Mouse (Mus musculus) lung, embryonic 15.5 days (tissue): ENCODE results near the gene Cacna2d2. TPM values are rescaled to one million over a fixed set of nuclear protein-coding genes. Genes with fewer than 3 reads are reported as not detected.

Experiments used
- ATAC-seq: fragments of 200-750 bp; cut with Nextera tagmentation; 2 replicates; pipeline ENCODE4 v1.8.0; 2017; ENCODE audit warnings: moderate number of reproducible peaks, borderline replicate concordance; ENCODE audit not compliant: low FRiP score, low TSS enrichment; ENCODE audit errors: extremely low read depth
- H3K27ac ChIP-seq: fragments of 300-500 bp; sonication (generic); 2 replicates; pipeline ENCODE4 v1.5.1; 2015; ENCODE audit warnings: moderate library complexity, mild to moderate bottlenecking, inconsistent platforms
- H3K27me3 ChIP-seq: fragments of 300-500 bp; sonication (generic); 2 replicates; pipeline ENCODE4 v1.6.1; 2015; ENCODE audit warnings: inconsistent platforms
- H3K36me3 ChIP-seq: fragments of 300-500 bp; sonication (generic); 2 replicates; pipeline ENCODE4 v1.6.1; 2015; ENCODE audit warnings: inconsistent platforms
- H3K4me1 ChIP-seq: fragments of 300-500 bp; sonication (generic); 2 replicates; pipeline ENCODE4 v1.6.1; 2015; ENCODE audit warnings: inconsistent platforms
- H3K4me2 ChIP-seq: fragments of 300-500 bp; sonication (generic); 2 replicates; pipeline ENCODE4 v1.6.1; 2015; ENCODE audit warnings: inconsistent platforms, mild to moderate bottlenecking, moderate library complexity
- H3K4me3 ChIP-seq: fragments of 300-500 bp; sonication (generic); 2 replicates; pipeline ENCODE4 v1.5.1; 2015; ENCODE audit warnings: mild to moderate bottlenecking, inconsistent platforms
- H3K9ac ChIP-seq: fragments of 300-500 bp; sonication (generic); 2 replicates; pipeline ENCODE4 v1.6.1; 2015; ENCODE audit warnings: inconsistent platforms
- H3K9me3 ChIP-seq: fragments of 300-500 bp; sonication (generic); 2 replicates; pipeline ENCODE4 v1.6.1; 2016; ENCODE audit warnings: inconsistent platforms
- WGBS: fragments of 180-500 bp; shearing (Covaris S2); methylation state at CpG from one replicate; pipeline ENCODE4 v1.1.7; 2015; 5-methylcytosine and 5-hydroxymethylcytosine counted together
- polyA plus RNA-seq: library from polyadenylated mRNA; unstranded; fragments of >200 nt; fragmentation: Nextera tagmentation; extraction: Ambion mirVana; gene quantifications from 2 replicates; pipeline ENCODE4 v1.2.1, GENCODE M21; 2015

Gene Cacna2d2
- polyA plus RNA-seq, 1 experiment from 2014 or later, result 0.42 TPM

DNA sequence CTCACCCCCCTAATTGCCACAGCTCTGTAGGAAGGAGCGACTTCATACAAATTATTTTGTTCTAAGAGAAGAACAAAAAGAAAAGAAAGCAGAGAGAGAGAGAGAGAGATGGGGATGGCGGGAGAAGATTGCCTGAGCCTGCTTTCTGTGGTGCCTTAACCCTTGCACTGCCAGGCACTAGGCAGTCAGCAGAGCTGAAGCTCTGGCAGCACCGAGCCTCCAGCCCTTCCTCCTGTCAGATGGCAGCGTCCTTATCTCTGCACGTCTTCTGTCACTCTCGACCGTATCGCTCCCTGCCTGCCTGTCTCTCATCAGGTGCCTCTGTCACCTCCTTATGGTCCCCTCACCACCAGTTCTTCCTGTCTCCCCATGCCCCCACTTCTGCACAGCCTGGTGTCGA is 64.7 kb downstream of the Cacna2d2 start:
- ATAC-seq, result no peak
- H3K4me1 ChIP-seq, result no peaks in the 10 kb centered on the region
- no peak overlapping the region for H3K4me2 ChIP-seq
- H3K9me3 ChIP-seq, result no peaks in the 10 kb centered on the region
- H3K9ac ChIP-seq, result no peak overlapping the region
- H3K27me3 ChIP-seq, result peaks cover 6% of the 10 kb centered on the region
- no peak overlapping the region for H3K4me3 ChIP-seq
- no peak overlapping the region for H3K27ac ChIP-seq
- no peaks in the 10 kb centered on the region for H3K36me3 ChIP-seq
- WGBS, result 14% methylated on average over 9 of the region's 9 CpGs

DNA sequence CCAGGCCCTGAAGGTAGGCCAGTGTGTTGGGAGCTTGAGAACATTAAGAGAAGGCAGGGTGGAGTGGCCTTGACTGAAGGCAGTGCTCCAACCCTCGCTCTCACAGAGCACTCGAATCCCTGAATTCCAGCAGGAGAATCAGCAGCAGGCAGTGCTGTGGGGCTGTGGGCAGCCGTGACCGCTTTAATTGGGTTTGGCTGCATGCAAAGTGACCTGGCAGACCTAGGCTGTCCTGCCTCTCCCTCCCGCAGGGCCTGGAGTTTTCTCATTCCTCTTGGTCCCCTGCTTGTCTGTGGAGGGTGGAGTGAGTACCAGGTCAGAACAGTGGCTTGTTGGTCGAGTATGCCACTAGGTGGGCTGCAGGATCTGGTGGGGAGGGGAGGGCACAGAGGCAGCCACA is 66.2 kb downstream of the Cacna2d2 start:
- Histone ChIP-seq H3K4me3 (no peak overlapping the region), H3K36me3 (no peaks in the 10 kb centered on the region), H3K27ac (no peak overlapping the region), H3K9ac (no peak overlapping the region), H3K4me1 (no peaks in the 10 kb centered on the region), H3K4me2 (no peak overlapping the region), H3K27me3 (peaks cover 6% of the 10 kb centered on the region), H3K9me3 (no peaks in the 10 kb centered on the region)
- WGBS, result 31% methylated on average over 6 of the region's 6 CpGs
- ATAC-seq, result no peak

DNA sequence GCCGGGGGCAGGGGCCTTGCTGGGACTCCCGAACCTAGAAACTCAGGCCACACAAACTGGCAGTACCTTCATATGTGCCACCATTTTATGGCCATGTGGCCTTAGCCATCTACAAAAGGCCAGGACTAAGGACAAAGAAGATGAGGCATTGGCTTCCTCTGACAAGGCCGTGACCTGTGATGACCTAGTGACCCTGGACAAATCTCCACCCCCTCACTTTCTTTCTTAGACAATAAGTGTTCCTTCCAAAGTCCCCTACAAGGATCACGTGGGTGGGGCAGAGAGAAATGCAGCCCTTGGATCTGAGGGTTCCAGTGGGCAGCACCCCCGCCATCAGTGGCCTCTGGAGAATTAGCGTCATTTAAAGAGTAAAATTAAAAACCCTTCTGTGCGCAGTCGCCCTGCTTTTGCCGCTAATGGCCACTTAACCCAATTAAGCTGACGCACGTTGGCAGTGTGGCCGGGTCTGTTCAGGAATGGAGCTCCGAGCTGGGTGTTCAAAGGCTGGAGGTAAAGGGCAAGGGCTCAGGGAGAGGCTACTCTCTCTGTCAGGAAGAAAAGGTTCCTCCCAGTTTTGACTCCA is 69.9 kb downstream of the Cacna2d2 start:
- Histone ChIP-seq H3K9ac (no peak overlapping the region), H3K36me3 (no peaks in the 10 kb centered on the region), H3K27me3 (peaks cover 2% of the 10 kb centered on the region; the same call in 1 of the 2 replicates), H3K4me3 (no peak overlapping the region), H3K4me1 (no peaks in the 10 kb centered on the region), H3K4me2 (no peak overlapping the region), H3K27ac (no peak overlapping the region), H3K9me3 (no peaks in the 10 kb centered on the region)
- no peak for ATAC-seq
- WGBS, result 76% methylated on average over 13 of the region's 13 CpGs

DNA sequence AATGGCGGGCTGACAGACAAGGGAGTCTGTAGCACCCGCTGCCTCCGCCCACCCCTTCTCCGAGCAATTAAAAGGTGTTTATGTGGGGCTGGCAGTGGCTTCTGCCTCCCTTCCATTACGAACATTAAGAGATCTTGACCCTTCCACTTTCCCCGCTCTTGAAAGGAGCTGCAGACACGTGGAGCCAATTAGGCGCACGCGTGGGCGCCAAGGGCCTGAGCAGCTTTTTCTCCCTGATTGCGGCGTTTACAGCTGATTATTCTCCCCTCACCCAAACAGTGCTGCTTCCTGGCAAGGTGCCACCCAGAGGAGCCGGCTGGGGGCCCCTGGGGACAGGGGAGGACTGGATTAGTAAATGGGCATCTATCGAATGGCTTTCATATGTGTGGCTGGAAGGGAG is 71.0 kb downstream of the Cacna2d2 start:
- H3K36me3 ChIP-seq, result no peaks in the 10 kb centered on the region
- no peak overlapping the region for H3K4me2 ChIP-seq
- no peaks in the 10 kb centered on the region for H3K9me3 ChIP-seq
- no peak overlapping the region for H3K27ac ChIP-seq
- no peak overlapping the region for H3K9ac ChIP-seq
- H3K4me3 ChIP-seq, result no peak overlapping the region
- 52% methylated on average over 15 of the region's 15 CpGs for WGBS
- no peaks in the 10 kb centered on the region for H3K4me1 ChIP-seq
- ATAC-seq, result no peak
- H3K27me3 ChIP-seq, result no peaks in the 10 kb centered on the region

DNA sequence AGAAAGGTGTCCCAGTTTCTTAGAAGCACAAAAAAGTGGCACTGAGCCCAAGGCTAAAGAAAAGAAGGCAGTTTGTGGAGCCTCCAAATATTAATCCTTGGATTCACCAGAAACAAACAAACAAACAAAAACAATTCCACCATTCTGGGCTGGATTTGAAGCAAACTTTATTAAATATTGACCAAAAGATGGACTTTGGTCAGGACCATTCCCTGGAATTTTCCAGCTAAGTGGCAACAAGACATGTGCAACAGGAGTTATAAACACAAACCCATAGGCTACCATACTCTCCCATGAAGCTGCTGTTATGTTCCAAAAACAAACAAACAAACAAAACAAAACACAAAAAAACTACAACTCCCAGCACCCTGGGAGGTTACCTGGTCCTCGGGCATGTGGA is 74.6 kb downstream of the Cacna2d2 start:
- no peak overlapping the region for H3K27ac ChIP-seq
- no peak for ATAC-seq
- 56% methylated on average over 1 of the region's 1 CpGs for WGBS

DNA sequence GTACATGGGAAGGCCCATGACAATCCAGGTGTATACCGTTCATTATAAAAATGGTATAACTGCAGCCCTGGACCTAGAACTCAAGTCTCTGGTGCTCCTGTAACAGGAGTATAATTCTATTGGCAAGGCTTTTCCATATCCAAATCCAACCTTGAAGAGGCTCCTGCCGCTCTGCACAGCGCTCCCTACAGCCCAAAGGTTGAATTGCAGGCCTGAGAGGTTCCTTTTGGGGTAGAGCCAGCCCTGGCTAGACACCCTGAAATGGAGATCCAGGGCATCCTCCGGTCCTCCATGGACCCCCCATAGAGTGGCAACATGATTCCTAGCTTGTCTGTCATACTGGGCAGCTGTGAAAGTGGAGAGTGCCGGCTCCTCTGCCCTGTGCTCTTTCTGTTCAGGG is 79.6 kb downstream of the Cacna2d2 start:
- Histone ChIP-seq H3K4me2 (no peak overlapping the region), H3K27ac (no peak overlapping the region), H3K36me3 (no peaks in the 10 kb centered on the region), H3K9me3 (no peaks in the 10 kb centered on the region), H3K9ac (no peak overlapping the region), H3K27me3 (peaks cover 8% of the 10 kb centered on the region; the same call in 1 of the 2 replicates), H3K4me3 (no peak overlapping the region), H3K4me1 (no peaks in the 10 kb centered on the region)
- WGBS, result 37% methylated on average over 5 of the region's 5 CpGs
- ATAC-seq, result no peak

More for the DNA sequence above, 74.6 kb downstream of the Cacna2d2 start:
- Histone ChIP-seq H3K36me3 (no peaks in the 10 kb centered on the region), H3K4me1 (no peaks in the 10 kb centered on the region), H3K9ac (no peak overlapping the region), H3K4me2 (no peak overlapping the region), H3K9me3 (no peaks in the 10 kb centered on the region), H3K27me3 (no peaks in the 10 kb centered on the region), H3K4me3 (no peak overlapping the region)

DNA sequence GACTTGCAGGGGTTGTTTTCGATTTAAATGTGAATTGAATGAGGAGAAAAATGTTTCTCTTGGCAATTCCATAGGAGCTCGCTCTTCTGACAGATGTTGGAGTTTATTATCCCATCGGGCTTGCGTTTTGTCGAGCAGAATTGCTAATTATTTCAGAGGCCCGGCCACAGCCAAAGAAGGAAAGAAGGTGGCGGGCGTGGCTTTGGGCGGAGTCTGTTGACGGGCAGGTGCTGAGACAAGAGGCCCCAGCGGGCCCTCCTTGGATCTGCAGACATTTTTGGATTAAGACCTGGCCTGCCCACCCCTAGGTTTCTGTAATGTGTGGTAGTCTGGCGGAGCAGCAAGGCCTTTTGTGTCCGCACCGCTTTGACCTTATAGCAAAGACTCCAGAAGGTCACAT is 80.2 kb downstream of the Cacna2d2 start:
- Histone ChIP-seq H3K27ac (no peak overlapping the region), H3K9ac (no peak overlapping the region), H3K4me1 (no peaks in the 10 kb centered on the region), H3K4me3 (no peak overlapping the region), H3K36me3 (no peaks in the 10 kb centered on the region), H3K4me2 (no peak overlapping the region), H3K27me3 (peaks cover 8% of the 10 kb centered on the region; the same call in 1 of the 2 replicates), H3K9me3 (no peaks in the 10 kb centered on the region)
- WGBS, result 20% methylated on average over 14 of the region's 14 CpGs
- no peak for ATAC-seq

DNA sequence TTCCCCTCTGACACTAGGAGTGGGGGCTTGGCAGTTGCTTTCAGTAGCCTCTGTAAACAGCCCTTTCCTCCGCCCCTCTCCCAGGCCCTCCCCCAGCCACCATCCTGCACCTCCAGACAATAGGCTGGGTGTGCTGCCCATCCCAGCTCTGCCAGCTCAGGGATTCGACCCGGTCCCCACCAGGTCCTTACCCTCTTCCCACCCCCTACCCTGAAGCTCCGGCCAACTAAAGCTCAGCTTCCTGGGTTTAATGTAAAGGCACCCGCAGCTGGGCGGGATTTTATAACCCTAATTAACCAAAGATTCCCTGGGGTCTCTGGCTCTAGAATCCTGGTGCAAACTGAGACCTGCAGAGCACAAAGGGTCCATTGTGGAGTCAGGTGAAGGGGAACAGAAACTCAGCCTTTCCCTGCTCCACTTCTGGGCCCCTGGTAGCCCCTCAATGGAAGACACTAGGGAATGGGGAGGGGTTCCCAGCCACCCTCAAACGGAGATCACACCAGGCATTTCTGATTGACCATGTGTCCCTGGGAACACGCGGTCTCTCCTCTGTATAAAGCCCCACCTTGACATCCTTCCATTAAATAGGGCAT is 81.2 kb downstream of the Cacna2d2 start:
- no peaks in the 10 kb centered on the region for H3K9me3 ChIP-seq
- WGBS, result 24% methylated on average over 9 of the region's 9 CpGs
- no peak for ATAC-seq
- no peaks in the 10 kb centered on the region for H3K36me3 ChIP-seq
- H3K4me1 ChIP-seq, result no peaks in the 10 kb centered on the region
- no peak overlapping the region for H3K4me2 ChIP-seq
- H3K27me3 ChIP-seq, result peaks cover 8% of the 10 kb centered on the region; the same call in 1 of the 2 replicates
- H3K9ac ChIP-seq, result no peak overlapping the region
- no peak overlapping the region for H3K4me3 ChIP-seq
- H3K27ac ChIP-seq, result no peak overlapping the region

DNA sequence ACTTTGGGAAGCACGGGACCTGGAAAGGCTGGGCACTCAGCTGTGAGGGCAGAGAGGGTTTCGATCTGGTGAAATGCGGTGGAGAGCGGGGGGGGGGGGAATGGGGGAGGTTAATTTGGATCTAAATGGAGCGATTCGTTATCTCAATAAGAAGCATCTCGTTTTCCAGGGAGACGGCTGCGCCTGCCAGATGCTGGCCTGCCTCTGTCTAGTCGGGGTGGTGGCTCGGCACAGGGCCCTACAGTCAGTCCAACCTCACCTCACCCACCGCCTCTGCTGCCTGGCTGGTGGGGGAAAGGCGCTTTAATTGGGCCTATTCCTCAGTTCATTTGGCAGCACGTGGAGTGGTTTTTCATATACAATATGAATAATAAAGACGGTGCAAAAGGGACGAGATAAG is 81.9 kb downstream of the Cacna2d2 start:
- Histone ChIP-seq H3K4me1 (no peaks in the 10 kb centered on the region), H3K27me3 (peaks cover 8% of the 10 kb centered on the region; the same call in 1 of the 2 replicates), H3K27ac (no peak overlapping the region), H3K4me3 (no peak overlapping the region), H3K9ac (no peak overlapping the region), H3K36me3 (no peaks in the 10 kb centered on the region), H3K9me3 (no peaks in the 10 kb centered on the region), H3K4me2 (no peak overlapping the region)
- WGBS, result 39% methylated on average over 16 of the region's 16 CpGs
- no peak for ATAC-seq

DNA sequence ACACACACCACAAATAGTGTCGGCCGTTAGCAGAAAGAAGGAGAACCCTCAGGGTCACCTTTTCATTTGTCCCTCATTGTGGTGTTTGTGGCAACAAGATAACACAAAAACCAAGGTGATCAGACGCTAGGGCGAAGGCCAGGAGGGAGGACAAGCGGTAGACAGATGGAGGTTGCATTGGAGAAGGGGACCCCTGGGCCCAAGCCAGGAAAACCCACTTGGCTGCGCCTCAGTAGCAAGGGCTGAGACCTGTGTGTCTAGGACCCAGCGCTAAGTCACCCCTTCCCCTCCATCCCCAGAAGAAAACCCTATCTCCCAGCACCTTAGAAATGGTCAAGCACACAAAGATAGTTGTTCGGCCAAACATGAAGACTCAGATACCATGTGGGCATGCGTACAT is 82.6 kb downstream of the Cacna2d2 start:
- Histone ChIP-seq H3K27ac (no peak overlapping the region), H3K36me3 (no peaks in the 10 kb centered on the region), H3K4me2 (no peak overlapping the region), H3K27me3 (peaks cover 8% of the 10 kb centered on the region; the same call in 1 of the 2 replicates), H3K9me3 (no peaks in the 10 kb centered on the region), H3K4me3 (no peak overlapping the region), H3K9ac (no peak overlapping the region), H3K4me1 (no peaks in the 10 kb centered on the region)
- ATAC-seq, result no peak
- WGBS, result 86% methylated on average over 9 of the region's 9 CpGs

DNA sequence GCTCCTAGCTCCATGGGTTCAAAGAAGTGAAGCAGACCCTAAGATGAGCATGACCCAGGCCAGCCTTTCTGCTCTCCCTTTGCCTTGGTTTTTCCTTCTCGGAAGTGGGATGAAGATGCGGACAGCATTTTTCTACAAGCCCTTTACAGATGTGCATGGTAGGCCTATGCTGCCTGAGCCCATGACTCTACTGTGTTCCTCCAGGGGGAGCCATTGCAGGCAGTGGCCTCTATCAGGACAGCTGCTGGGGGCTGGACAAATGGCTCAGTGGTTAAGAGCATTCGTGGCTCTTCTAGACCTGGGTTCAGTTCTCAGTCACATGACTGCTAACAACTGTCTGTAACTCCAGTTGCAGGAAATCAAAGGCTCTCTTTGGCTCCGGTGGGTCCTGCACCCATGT is 83.4 kb downstream of the Cacna2d2 start:
- 77% methylated on average over 4 of the region's 4 CpGs for WGBS
- Histone ChIP-seq H3K4me2 (no peak overlapping the region), H3K4me3 (no peak overlapping the region), H3K36me3 (no peaks in the 10 kb centered on the region), H3K27ac (no peak overlapping the region), H3K9ac (no peak overlapping the region), H3K4me1 (no peaks in the 10 kb centered on the region), H3K9me3 (no peaks in the 10 kb centered on the region), H3K27me3 (peaks cover 8% of the 10 kb centered on the region; the same call in 1 of the 2 replicates)
- no peak for ATAC-seq

DNA sequence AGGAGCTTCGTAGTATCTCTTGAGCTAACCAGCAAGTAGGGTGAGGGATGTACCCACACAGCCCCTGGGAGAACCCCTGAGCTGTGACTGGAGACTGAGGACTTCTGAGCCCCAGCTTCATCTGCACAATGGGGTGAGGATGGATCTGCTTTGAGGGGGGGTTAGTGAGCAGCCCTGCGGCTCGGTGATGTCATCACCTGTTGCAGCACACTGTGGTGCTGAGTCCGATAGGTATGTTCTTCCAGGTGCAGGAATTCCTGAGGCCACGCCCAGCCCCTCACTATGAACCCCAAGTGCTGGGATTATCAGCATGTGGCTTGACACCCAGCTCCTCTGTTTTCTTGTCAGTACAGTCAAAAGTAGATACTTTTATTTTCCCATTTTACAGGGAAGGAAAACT is 84.3 kb downstream of the Cacna2d2 start:
- no peaks in the 10 kb centered on the region for H3K9me3 ChIP-seq

More for the DNA sequence above, 84.3 kb downstream of the Cacna2d2 start:
- Histone ChIP-seq H3K9ac (no peak overlapping the region), H3K4me1 (no peaks in the 10 kb centered on the region), H3K36me3 (no peaks in the 10 kb centered on the region), H3K4me3 (no peak overlapping the region), H3K27me3 (peaks cover 8% of the 10 kb centered on the region; the same call in 1 of the 2 replicates), H3K4me2 (no peak overlapping the region), H3K27ac (no peak overlapping the region)
- no peak for ATAC-seq
- 83% methylated on average over 5 of the region's 5 CpGs for WGBS
